Mouse (Mus musculus) brain, embryonic 14.5 days (tissue): ENCODE measurements around the gene Rab40c.

Experiments used
- CTCF ChIP-seq: fragments of 200-500 bp; IDR thresholded peaks from 2 replicates; pipeline ENCODE4 v1.5.1; 2012; ENCODE audit warnings: inconsistent platforms, mild to moderate bottlenecking, moderate library complexity, borderline replicate concordance; ENCODE audit not compliant: insufficient read depth, insufficient read length; ENCODE audit errors: extremely low read depth
- POLR2A ChIP-seq: fragments of 200-500 bp; IDR thresholded peaks from 2 replicates; pipeline ENCODE4 v1.6.1; 2012; ENCODE audit warnings: mild to moderate bottlenecking, inconsistent platforms, borderline replicate concordance; ENCODE audit not compliant: poor library complexity, insufficient read depth, insufficient read length, severe bottlenecking; ENCODE audit errors: extremely low read depth

DNA sequence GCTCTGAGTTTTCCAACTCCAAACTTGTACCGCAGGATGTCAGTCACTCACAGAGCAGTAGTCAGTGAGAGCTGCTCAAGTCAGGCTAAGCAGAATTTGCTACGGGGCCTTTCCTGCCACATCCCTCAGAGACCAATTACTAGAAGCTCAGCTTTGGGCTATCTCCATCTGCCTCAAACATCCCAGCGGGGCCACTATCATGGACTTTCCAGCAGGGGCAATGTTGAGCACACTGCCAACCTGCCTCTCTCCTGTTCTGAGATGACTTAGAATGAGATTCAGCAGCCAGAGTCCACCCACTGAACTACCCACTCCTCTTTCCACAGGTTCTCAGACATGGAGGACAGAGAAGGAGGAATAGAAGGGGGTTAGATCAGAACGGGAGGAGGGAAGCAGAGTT lies 33.9 kb downstream of the Rab40c start:
- peak; percentile 48; the same call in 1 of the 2 replicates for TF ChIP-seq CTCF
- TF ChIP-seq POLR2A: no peak
